Mouse (Mus musculus) G1E (cell line): Measurements from ENCODE around the gene Wipf3. TPM values are rescaled to one million over a fixed set of nuclear protein-coding genes. Genes with fewer than 3 reads are reported as not detected.

ENCODE experiments used
- ATAC-seq: 2 replicates; pipeline ENCODE4 v1.8.0; 2016; ENCODE audit warnings: mild to moderate bottlenecking; ENCODE audit not compliant: insufficient number of reproducible peaks, poor library complexity, low FRiP score, severe bottlenecking; ENCODE audit errors: extremely low read depth
- DNase-seq: peaks from one replicate; pipeline ENCODE4 v3.0.0; 2012; ENCODE audit warnings: low spot score
- H3K27me3 ChIP-seq: 2 replicates; pipeline ENCODE4 v1.6.1; 2012; ENCODE audit warnings: mild to moderate bottlenecking, low read length, inconsistent platforms; ENCODE audit not compliant: insufficient read depth
- H3K36me3 ChIP-seq: replicated peaks from 2 replicates; pipeline ENCODE3; 2012; ENCODE audit warnings: mild to moderate bottlenecking, inconsistent platforms
- H3K4me1 ChIP-seq: 2 replicates; pipeline ENCODE4 v1.6.1; 2012; ENCODE audit warnings: low read depth, low read length, inconsistent platforms, mixed read lengths; ENCODE audit not compliant: insufficient read depth
- H3K4me3 ChIP-seq: 2 replicates; pipeline ENCODE4 v1.5.1; 2012; ENCODE audit warnings: low read depth, mild to moderate bottlenecking, inconsistent platforms, low read length, moderate library complexity, mixed read lengths
- H3K9me3 ChIP-seq: replicated peaks from 2 replicates; pipeline ENCODE4 v1.6.1; 2012; ENCODE audit warnings: inconsistent platforms
- CTCF ChIP-seq: IDR thresholded peaks from 2 replicates; pipeline ENCODE4 v1.5.1; 2012; ENCODE audit warnings: low read depth, low read length, inconsistent platforms, mixed read lengths
- GATA1 ChIP-seq: IDR thresholded peaks from 2 replicates; pipeline ENCODE4 v1.6.1; 2012; ENCODE audit warnings: borderline replicate concordance, low read length, inconsistent platforms, mixed read lengths
- GATA2 ChIP-seq: IDR thresholded peaks from 2 replicates; pipeline ENCODE4 v1.6.1; 2012; ENCODE audit warnings: low read depth, low read length, inconsistent platforms, borderline replicate concordance
- POLR2AphosphoS5 ChIP-seq: IDR thresholded peaks from 2 replicates; pipeline ENCODE4 v1.6.1; 2012; ENCODE audit warnings: low read depth, low read length, inconsistent platforms; ENCODE audit not compliant: insufficient replicate concordance
- TAL1 ChIP-seq: conservative IDR thresholded peaks from 2 replicates; pipeline ENCODE4 v1.6.1; 2012; ENCODE audit warnings: low read depth, low read length, inconsistent platforms, mixed read lengths
- polyA plus RNA-seq: library from polyadenylated mRNA; stranded (reverse); fragments of >175 nt; gene quantifications from 2 replicates; pipeline ENCODE4 v1.2.3, GENCODE M21; 2012
- total RNA-seq, 2 experiments: library from RNA; stranded (forward) in 1 of 2; stranded (reverse) in 1 of 2; fragments of 200-1000 nt in 1 of 2; fragments of >200 nt in 1 of 2; fragmentation: Nextera tagmentation in 1 of 2; gene quantifications; 2 replicates each; pipeline ENCODE4 v1.2.3; 2014 to 2017

Gene Wipf3
- total and polyA plus RNA-seq, 3 experiments: 0.11 TPM; not detected in 2

- ATAC-seq: no peak
- TF ChIP-seq CTCF: no peak
- TF ChIP-seq GATA2: no peak
- no peak overlapping the region for H3K4me3 ChIP-seq
Measured at GRCm38 (mm10) chr6:54507002-54507401, 77.6 kb downstream of the Wipf3 start.

DNA sequence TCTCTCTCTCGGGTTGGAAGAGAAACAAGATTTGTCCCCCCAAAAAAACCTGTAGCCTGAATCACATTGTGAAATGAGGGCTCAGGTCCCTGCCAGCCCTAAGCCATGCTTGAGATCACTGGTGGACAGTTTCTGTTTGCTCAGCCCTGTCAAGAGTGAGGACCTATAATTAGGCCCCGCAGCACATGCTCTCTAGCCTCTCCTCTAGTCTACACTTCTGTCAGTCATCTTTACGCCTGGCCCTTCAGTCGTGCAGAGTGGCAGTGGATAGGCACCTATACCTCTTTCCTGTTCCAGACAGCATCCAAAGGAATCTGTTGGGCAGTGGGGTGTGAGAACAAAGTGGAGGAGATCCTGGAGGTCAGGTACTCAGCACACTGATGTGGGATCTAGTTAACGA, 78.4 kb downstream of the Wipf3 start:
- Histone ChIP-seq H3K9me3 (no peaks in the 10 kb centered on the region), H3K4me1 (no peaks in the 10 kb centered on the region), H3K36me3 (no peaks in the 10 kb centered on the region), H3K27me3 (no peaks in the 10 kb centered on the region), H3K4me3 (no peak overlapping the region)
- DNase-seq (no peak), ATAC-seq (no peak)
- TF ChIP-seq TAL1: no peak
- no peak for TF ChIP-seq POLR2AphosphoS5
- no peak for TF ChIP-seq GATA1
- TF ChIP-seq CTCF: no peak
- no peak for TF ChIP-seq GATA2

More at GRCm38 (mm10) chr6:54507002-54507401, 77.6 kb downstream of the Wipf3 start:
- Histone ChIP-seq H3K27me3 (no peaks in the 10 kb centered on the region), H3K36me3 (no peaks in the 10 kb centered on the region), H3K9me3 (no peaks in the 10 kb centered on the region), H3K4me1 (no peaks in the 10 kb centered on the region)
- DNase-seq: no peak

- Histone ChIP-seq H3K27me3 (no peaks in the 10 kb centered on the region), H3K36me3 (no peaks in the 10 kb centered on the region), H3K4me3 (no peak overlapping the region), H3K4me1 (no peaks in the 10 kb centered on the region), H3K9me3 (no peaks in the 10 kb centered on the region)
- DNase-seq: no peak
- no peak for ATAC-seq
- TF ChIP-seq TAL1 (no peak), CTCF (no peak), POLR2AphosphoS5 (no peak), GATA2 (no peak), GATA1 (no peak)
Measured at GRCm38 (mm10) chr6:54508256-54508793, 78.9 kb downstream of the Wipf3 start.

GRCm38 (mm10) chr6:54509264-54509663, 79.9 kb downstream of the Wipf3 start:
- Histone ChIP-seq H3K9me3 (no peaks in the 10 kb centered on the region), H3K4me3 (no peak overlapping the region), H3K36me3 (no peaks in the 10 kb centered on the region), H3K27me3 (peaks cover 3% of the 10 kb centered on the region; the same call in 1 of the 2 replicates), H3K4me1 (no peaks in the 10 kb centered on the region)
- ATAC-seq (no peak), DNase-seq (no peak)
- TF ChIP-seq TAL1: no peak
- no peak for TF ChIP-seq CTCF
- TF ChIP-seq GATA1: no peak
- no peak for TF ChIP-seq GATA2
- TF ChIP-seq POLR2AphosphoS5: no peak

DNA sequence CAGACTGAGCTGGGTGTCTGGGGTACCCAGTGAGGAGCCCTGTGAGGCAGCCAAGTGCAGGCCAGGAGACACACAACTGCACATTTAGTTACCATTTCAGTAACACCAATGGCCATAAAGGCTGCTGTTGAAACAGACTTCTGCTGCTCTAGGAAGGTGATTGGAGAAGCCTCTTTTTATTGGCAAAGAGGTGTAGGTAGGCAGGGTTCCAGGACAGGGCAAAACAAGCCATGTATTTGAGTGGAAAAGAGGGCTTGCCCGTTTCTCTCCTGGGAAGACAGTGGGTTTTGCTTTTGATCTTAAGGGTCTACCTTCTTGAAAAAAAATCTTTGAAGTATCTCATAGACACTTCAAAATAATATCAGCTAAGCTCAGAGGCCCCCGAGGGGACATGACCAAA, 82.9 kb downstream of the Wipf3 start:
- peaks cover 3% of the 10 kb centered on the region; the same call in 1 of the 2 replicates for H3K27me3 ChIP-seq
- H3K4me1 ChIP-seq: no peaks in the 10 kb centered on the region
- no peak for TF ChIP-seq POLR2AphosphoS5
- no peak for TF ChIP-seq CTCF
- TF ChIP-seq TAL1: no peak
- TF ChIP-seq GATA1: no peak
- TF ChIP-seq GATA2: no peak
- no peak overlapping the region for H3K4me3 ChIP-seq
- DNase-seq: no peak
- no peaks in the 10 kb centered on the region for H3K9me3 ChIP-seq
- no peak for ATAC-seq
- H3K36me3 ChIP-seq: no peaks in the 10 kb centered on the region

DNA sequence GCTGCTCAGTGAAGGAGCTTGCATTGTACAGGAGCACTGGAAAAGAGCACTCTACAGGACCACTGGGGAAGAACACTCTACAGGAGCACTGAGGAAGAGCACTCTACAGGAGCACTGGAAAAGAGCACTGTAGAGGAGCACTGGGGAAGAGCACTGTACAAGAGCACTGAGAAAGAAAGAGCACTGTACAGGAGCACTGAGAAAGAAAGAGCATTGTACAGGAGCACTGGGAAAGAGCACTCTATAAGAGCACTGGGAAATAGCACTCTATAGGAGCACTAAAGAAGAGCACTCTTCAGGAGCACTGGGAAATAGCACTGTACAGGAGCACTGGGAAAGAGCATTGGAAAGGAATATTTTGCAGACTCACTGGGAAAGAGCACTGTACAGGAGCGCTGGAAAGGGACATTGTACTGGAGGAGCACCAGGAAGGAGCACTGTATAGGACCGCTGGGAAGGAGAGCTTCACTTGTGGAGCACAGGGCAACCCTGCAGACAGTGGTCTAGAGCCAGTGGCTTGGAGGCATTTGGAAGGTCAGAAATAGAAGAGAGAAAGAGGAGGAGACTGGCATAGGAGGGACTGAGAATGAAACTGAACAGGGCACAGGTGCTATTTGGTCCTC, 87.2 kb downstream of the Wipf3 start:
- no peaks in the 10 kb centered on the region for H3K9me3 ChIP-seq
- no peaks in the 10 kb centered on the region for H3K4me1 ChIP-seq
- ATAC-seq: no peak
- no peaks in the 10 kb centered on the region for H3K36me3 ChIP-seq
- no peak for TF ChIP-seq TAL1
- TF ChIP-seq POLR2AphosphoS5: no peak
- TF ChIP-seq GATA2: no peak
- TF ChIP-seq CTCF: no peak
- TF ChIP-seq GATA1: no peak
- DNase-seq: no peak
- H3K27me3 ChIP-seq: peaks cover 3% of the 10 kb centered on the region; the same call in 1 of the 2 replicates
- no peak overlapping the region for H3K4me3 ChIP-seq
